Comparison of ENCODE assay signal across 30 mouse cellular contexts in the genomic region with DNA sequence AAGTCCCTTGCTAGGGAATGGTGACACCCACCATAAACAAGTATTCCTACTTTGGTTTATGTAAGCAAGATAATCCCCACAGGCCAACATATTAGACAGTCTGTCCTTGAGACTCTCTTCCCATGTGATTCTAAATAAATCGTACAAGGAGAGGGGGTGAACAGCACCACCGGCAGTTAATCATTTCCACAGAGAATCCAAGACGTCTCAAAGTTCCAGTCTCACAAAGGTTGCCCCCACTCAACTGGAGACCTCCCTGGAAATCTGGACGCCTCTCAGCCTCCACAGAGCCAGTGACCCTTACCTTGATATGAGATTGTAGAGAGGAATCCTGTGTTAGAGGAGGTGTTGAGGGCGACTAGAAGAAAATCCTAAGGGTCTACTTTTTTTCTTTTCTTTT. TPM values are rescaled to one million over a fixed set of nuclear protein-coding genes. Genes with fewer than 3 reads are reported as not detected.
A peak's percentile ranks its signal among the peaks of the same experiment; 100 is the strongest.
DNase-seq lines count a peak whose midpoint lies in the region; ATAC-seq lines count a peak whose summit lies in the region.
"Had no signal": no experiment of that assay in that cellular context is flagged by ENCODE, and none has a peak within 500 bp of the region (broad histone marks: within the 10 kb centered on the region; RNA-seq: fewer than 3 reads in every experiment).

No protein-coding gene starts in this region.

- peak; percentile 65 for DNase-seq in kidney, adult 11 months
- no peak for DNase-seq in kidney, adult 18-20 months
- DNase-seq in kidney, adult 8-10 months, result peak; percentile 60 to 69
- peak; percentile 11 for DNase-seq in kidney, postnatal 10 days
- DNase-seq in kidney, postnatal 25 days, result peak; percentile 19 to 68
- no peak for DNase-seq in adrenal gland, postnatal 36 days
- no peak for DNase-seq in heart, postnatal 25 days (ENCODE audit: low spot score)
- DNase-seq: adrenal gland, adult 8-10 months; adrenal gland, postnatal 14 days; B cell, adult 2 months; cerebellum, adult 11 months; cerebellum, adult 18-20 months; cerebellum, adult 8-10 months; cerebellum, postnatal 10 days; cerebellum, postnatal 25 days had no signal

- no peak overlapping the region for H3K27ac ChIP-seq in kidney, embryonic 15.5 days
- H3K27ac ChIP-seq: embryonic facial prominence, embryonic 10.5 days; embryonic facial prominence, embryonic 12.5 days; forebrain, embryonic 13.5 days; forebrain, embryonic 15.5 days had no signal

- WGBS in kidney, embryonic 15.5 days, result 64% methylated on average over 5 of the region's 5 CpGs

- H3K27me3 ChIP-seq in kidney, embryonic 15.5 days, result no peaks in the 10 kb centered on the region
- H3K27me3 ChIP-seq: CH12.LX; embryonic facial prominence, embryonic 12.5 days; forebrain, embryonic 13.5 days; forebrain, embryonic 15.5 days; Patski had no signal

- ATAC-seq in kidney, embryonic 15.5 days (replicated peaks; ENCODE audit: low FRiP score), result no peak
- ATAC-seq: activated CD4-positive, CD25-positive, alpha-beta regulatory T cell, adult 4 months; CD4-positive, CD25-positive, alpha-beta regulatory T cell, adult 4 months; forebrain, embryonic 13.5 days; forebrain, embryonic 15.5 days; Patski had no signal

- no peak overlapping the region for H3K4me3 ChIP-seq in kidney, embryonic 15.5 days (replicated peaks)
- H3K4me3 ChIP-seq: embryonic facial prominence, embryonic 10.5 days; embryonic facial prominence, embryonic 12.5 days; forebrain, embryonic 13.5 days; forebrain, embryonic 15.5 days had no signal

- no peaks in the 10 kb centered on the region for H3K9me3 ChIP-seq in kidney, embryonic 15.5 days (replicated peaks)
- H3K9me3 ChIP-seq: embryonic facial prominence, embryonic 10.5 days; embryonic facial prominence, embryonic 12.5 days; forebrain, embryonic 13.5 days; forebrain, embryonic 15.5 days; G1E had no signal

- no peaks in the 10 kb centered on the region for H3K4me1 ChIP-seq in kidney, embryonic 15.5 days
- H3K4me1 ChIP-seq: embryonic facial prominence, embryonic 10.5 days; embryonic facial prominence, embryonic 12.5 days; forebrain, embryonic 13.5 days; forebrain, embryonic 15.5 days had no signal

- intact Hi-C loops in heart, postnatal 25 days (cut with DNase I), result no loop called here

- no peaks in the 10 kb centered on the region for H3K36me3 ChIP-seq in kidney, embryonic 15.5 days
- H3K36me3 ChIP-seq: embryonic facial prominence, embryonic 10.5 days; embryonic facial prominence, embryonic 12.5 days; forebrain, embryonic 15.5 days; G1E had no signal

- H3K4me2 ChIP-seq in kidney, embryonic 15.5 days, result no peak overlapping the region
- H3K4me2 ChIP-seq: embryonic facial prominence, embryonic 12.5 days; forebrain, embryonic 13.5 days; forebrain, embryonic 15.5 days had no signal

- H3K9ac ChIP-seq in kidney, embryonic 15.5 days, result no peak overlapping the region
- H3K9ac ChIP-seq: embryonic facial prominence, embryonic 12.5 days; forebrain, embryonic 13.5 days; forebrain, embryonic 15.5 days had no signal

RNA-seq across cellular contexts. Expression of gene Ces2f, which starts 1.9 kb away (rescaled TPM):
- polyA plus RNA-seq in kidney, embryonic 15.5 days (2015; fragmentation: Nextera tagmentation; extraction: Ambion mirVana), result 0.05 TPM in 1 of 2 replicates, not detected in the other
- not detected for total RNA-seq in adrenal gland, postnatal 36 days (2021)
- not detected for total RNA-seq in heart, postnatal 25 days (2021)
- total RNA-seq: adrenal gland, adult 18-20 months; adrenal gland, adult 8-10 months; adrenal gland, postnatal 14 days had no signal
- polyA plus RNA-seq: activated CD4-positive, CD25-positive, alpha-beta regulatory T cell, adult 4 months; brain, embryonic 14.5 days; CD4-positive, CD25-positive, alpha-beta regulatory T cell, adult 4 months; cortical plate, adult 2 months; embryonic facial prominence, embryonic 10.5 days; embryonic facial prominence, embryonic 12.5 days; forebrain, embryonic 11.5 days; forebrain, embryonic 13.5 days; forebrain, embryonic 15.5 days; G1E; Patski had no signal

RNA-seq across cellular contexts. Expression of gene Ces2g, which starts 12.5 kb away (rescaled TPM):
- 0.44 and 0.77 TPM in 2 replicates for polyA plus RNA-seq in kidney, embryonic 15.5 days (2015; fragmentation: Nextera tagmentation; extraction: Ambion mirVana)
- 1 to 10 TPM; 1.7 to 2.4 TPM for total RNA-seq in adrenal gland, postnatal 36 days (2021)
- total RNA-seq in heart, postnatal 25 days (2021), result 1 to 10 TPM; 2.8 to 3.7 TPM
- polyA plus RNA-seq: embryonic facial prominence, embryonic 10.5 days; embryonic facial prominence, embryonic 12.5 days; forebrain, embryonic 11.5 days; forebrain, embryonic 13.5 days; forebrain, embryonic 15.5 days; Patski had no signal

RNA-seq across cellular contexts. Expression of gene Ces2e, which starts 23.0 kb away (rescaled TPM):
- polyA plus RNA-seq in kidney, embryonic 15.5 days (2015; fragmentation: Nextera tagmentation; extraction: Ambion mirVana), result 0.78 and 1.6 TPM in 2 replicates
- total RNA-seq in adrenal gland, postnatal 36 days (2021), result 1 to 10 TPM; 2.9 to 5.5 TPM
- 1 to 10 TPM in 1 of 2 experiments, under 1 TPM in 1; 0.92 to 1.6 TPM for total RNA-seq in heart, postnatal 25 days (2021)
- polyA plus RNA-seq: activated CD4-positive, CD25-positive, alpha-beta regulatory T cell, adult 4 months; brain, embryonic 14.5 days; CD4-positive, CD25-positive, alpha-beta regulatory T cell, adult 4 months; embryonic facial prominence, embryonic 10.5 days; embryonic facial prominence, embryonic 12.5 days; forebrain, embryonic 11.5 days; forebrain, embryonic 13.5 days; forebrain, embryonic 15.5 days; G1E; Patski had no signal

RNA-seq across cellular contexts. Expression of gene Ces2h, which starts 51.6 kb away (rescaled TPM):
- polyA plus RNA-seq in kidney, embryonic 15.5 days (2015; fragmentation: Nextera tagmentation; extraction: Ambion mirVana), result not detected in 2 replicates
- total RNA-seq in adrenal gland, postnatal 36 days (2021), result not detected
- total RNA-seq in heart, postnatal 25 days (2021), result not detected
- total RNA-seq: adrenal gland, adult 18-20 months; adrenal gland, adult 8-10 months; CH12.LX; G1E had no signal
- polyA plus RNA-seq: activated CD4-positive, CD25-positive, alpha-beta regulatory T cell, adult 4 months; brain, embryonic 14.5 days; CD4-positive, CD25-positive, alpha-beta regulatory T cell, adult 4 months; cortical plate, adult 2 months; embryonic facial prominence, embryonic 10.5 days; embryonic facial prominence, embryonic 12.5 days; embryonic facial prominence, embryonic 14.5 days; forebrain, embryonic 11.5 days; forebrain, embryonic 13.5 days; forebrain, embryonic 15.5 days; G1E; Patski had no signal

Comparison
In these comparisons a context has a peak if more than half of its experiments do, and no peak if none do; other contexts are left out.
1. DNase-seq: peak in kidney, adult 11 months (single experiment), kidney, adult 8-10 months (2 of 2), kidney, postnatal 10 days (single experiment) and kidney, postnatal 25 days (2 of 2); none in kidney, adult 18-20 months (single experiment), adrenal gland, postnatal 36 days (0 of 2) and heart, postnatal 25 days (single experiment).